Mouse (Mus musculus) bone marrow macrophage, adult 2 months (primary cell): Measurements from ENCODE around the gene Rpain. TPM values are rescaled to one million over a fixed set of nuclear protein-coding genes. Genes with fewer than 3 reads are reported as not detected.

ENCODE experiments used
- H3K27ac ChIP-seq: 2 replicates; pipeline ENCODE4 v1.5.1; 2012; ENCODE audit warnings: low read depth, low read length; ENCODE audit not compliant: insufficient read depth
- H3K4me1 ChIP-seq: 2 replicates; pipeline ENCODE4 v1.6.1; 2012; ENCODE audit warnings: low read length; ENCODE audit not compliant: control insufficient read depth, insufficient read depth
- H3K4me3 ChIP-seq: 2 replicates; pipeline ENCODE4 v1.5.1; 2012; ENCODE audit warnings: mild to moderate bottlenecking, low read length, moderate library complexity; ENCODE audit not compliant: insufficient read depth
- CTCF ChIP-seq: IDR thresholded peaks from 2 replicates; pipeline ENCODE4 v1.5.1; 2012; ENCODE audit warnings: low read depth, mild to moderate bottlenecking, low read length, moderate library complexity
- POLR2A ChIP-seq: IDR thresholded peaks from 2 replicates; pipeline ENCODE4 v1.6.1; 2012; ENCODE audit warnings: mild to moderate bottlenecking, low read depth, low read length, borderline replicate concordance
- polyA plus RNA-seq: library from polyadenylated mRNA; stranded (reverse); fragments of >200 nt; gene quantifications from 2 replicates; pipeline ENCODE4 v1.2.4, GENCODE M21; 2012; ENCODE audit not compliant: missing spikeins, insufficient read depth, insufficient read length

Rpain gene
- polyA plus RNA-seq, 1 experiment = 65.8 TPM

DNA sequence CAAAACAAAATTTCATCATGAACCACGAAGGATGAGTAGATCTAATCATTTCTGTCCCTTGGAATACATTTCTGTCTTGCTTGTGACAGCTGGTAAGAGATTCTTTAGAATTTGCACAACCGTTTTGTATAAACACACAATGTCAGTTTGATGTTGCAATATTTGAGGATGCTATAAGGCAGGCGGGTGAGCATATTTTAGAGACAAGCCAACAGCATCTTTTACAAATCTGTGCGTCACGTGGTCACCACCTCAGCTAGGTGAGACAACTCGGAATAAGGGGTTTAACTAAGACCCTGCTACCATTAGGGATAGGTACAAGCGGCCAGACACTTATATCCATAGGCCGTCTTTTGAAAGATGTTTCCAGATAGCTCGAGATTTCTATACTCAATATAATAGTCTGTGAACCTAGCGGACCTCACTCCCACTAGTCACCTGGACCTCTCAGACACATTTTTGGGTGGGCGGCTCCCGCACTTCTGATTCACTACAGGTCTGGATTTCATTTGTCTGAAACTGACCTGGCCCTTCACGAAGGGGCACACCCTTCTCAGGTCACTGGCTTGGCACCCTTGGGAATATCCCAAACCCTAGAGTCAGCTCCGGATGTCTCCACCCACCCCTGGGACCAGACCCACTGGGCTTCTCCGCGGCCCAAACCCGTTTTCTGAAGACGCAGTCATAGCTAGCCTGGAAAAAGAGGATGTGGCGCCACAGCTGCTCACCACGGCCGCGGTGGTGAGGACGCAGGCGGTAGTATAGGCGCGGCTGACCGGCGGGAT, 48.6 kb downstream of the Rpain start:
- TF ChIP-seq CTCF = no peak
- TF ChIP-seq POLR2A = no peak

GRCm38 (mm10) chr11:71019201-71020068, 49.4 kb downstream of the Rpain start, which contains the start of the genes Mis12 and Derl2:
TSS of gene Mis12 (plus strand) at chr11:71019611.
TSS of gene Derl2 (minus strand) at chr11:71019841.
- peak within 1 kb of the TSS; percentile 85 for H3K4me3 ChIP-seq
- TF ChIP-seq POLR2A (0 out of 2 replicates have a peak, but pooled peaks have one; percentile 59), CTCF (no peak)
- H3K27ac ChIP-seq = peak within 1 kb of the TSS; percentile 81
- H3K4me1 ChIP-seq = peaks cover 16% of the 10 kb centered on the region

More for the DNA sequence above, 48.6 kb downstream of the Rpain start:
- Histone ChIP-seq H3K27ac (peak overlapping the region; percentile 67), H3K4me3 (peak overlapping the region; percentile 85), H3K4me1 (peaks cover 16% of the 10 kb centered on the region)

Other genes starting within 250 kb of the Rpain start
- gene Zfp3, start 206.0 kb upstream of the Rpain start, polyA plus RNA-seq = 2.7 and 3.3 TPM in 2 replicates
- gene Scimp, start 157.6 kb upstream of the Rpain start, polyA plus RNA-seq = 1.1 TPM in 1 of 2 replicates, not detected in the other
- 49.2 and 51.8 TPM in 2 replicates for gene Rabep1, start 125.4 kb upstream of the Rpain start, polyA plus RNA-seq
- gene Nup88, start 240 bp upstream of the Rpain start, polyA plus RNA-seq = 54.1 and 56.2 TPM in 2 replicates
- gene C1qbp, start 12.8 kb downstream of the Rpain start, polyA plus RNA-seq = 49.8 and 63.2 TPM in 2 replicates
- gene Dhx33, start 34.2 kb downstream of the Rpain start, polyA plus RNA-seq = 12.6 and 13.2 TPM in 2 replicates
- 29.7 and 29.8 TPM in 2 replicates for gene Mis12, start 49.4 kb downstream of the Rpain start, polyA plus RNA-seq
- 81.9 and 90.4 TPM in 2 replicates for gene Derl2, start 49.6 kb downstream of the Rpain start, polyA plus RNA-seq
- not detected in 2 replicates for gene 6330403K07Rik, start 63.3 kb downstream of the Rpain start, polyA plus RNA-seq
- gene Nlrp1a, start 174.5 kb downstream of the Rpain start, polyA plus RNA-seq = 4.1 and 5.5 TPM in 2 replicates